Mouse (Mus musculus) forebrain, embryonic 13.5 days (tissue): Measurements from ENCODE around the gene Kalrn. TPM values are rescaled to one million over a fixed set of nuclear protein-coding genes. Genes with fewer than 3 reads are reported as not detected.

Experiments
- ATAC-seq: fragments of 200-750 bp; cut with Nextera tagmentation; 2 replicates; pipeline ENCODE4 v1.8.0; 2017
- H3K27ac ChIP-seq: fragments of 300-500 bp; sonication (generic); 2 replicates; pipeline ENCODE4 v1.5.1; 2015; ENCODE audit warnings: inconsistent platforms, mild to moderate bottlenecking, moderate library complexity
- H3K27me3 ChIP-seq: fragments of 300-500 bp; sonication (generic); 2 replicates; pipeline ENCODE4 v1.6.1; 2015; ENCODE audit warnings: mild to moderate bottlenecking, inconsistent platforms
- H3K36me3 ChIP-seq: fragments of 300-500 bp; sonication (generic); 2 replicates; pipeline ENCODE4 v1.6.1; 2015; ENCODE audit warnings: mild to moderate bottlenecking, inconsistent platforms; ENCODE audit not compliant: poor library complexity, severe bottlenecking
- H3K4me1 ChIP-seq: fragments of 300-500 bp; sonication (generic); 2 replicates; pipeline ENCODE4 v1.6.1; 2015; ENCODE audit warnings: inconsistent platforms
- H3K4me2 ChIP-seq: fragments of 300-500 bp; sonication (generic); 2 replicates; pipeline ENCODE4 v1.6.1; 2015; ENCODE audit warnings: inconsistent platforms, mild to moderate bottlenecking, moderate library complexity
- H3K4me3 ChIP-seq: fragments of 300-500 bp; sonication (generic); 2 replicates; pipeline ENCODE4 v1.5.1; 2015; ENCODE audit warnings: mild to moderate bottlenecking, inconsistent platforms
- H3K9ac ChIP-seq: fragments of 300-500 bp; sonication (generic); 2 replicates; pipeline ENCODE4 v1.6.1; 2015; ENCODE audit warnings: mild to moderate bottlenecking, inconsistent platforms
- H3K9me3 ChIP-seq: fragments of 300-500 bp; sonication (generic); replicated peaks from 2 replicates; pipeline ENCODE4 v1.6.1; 2016; ENCODE audit warnings: inconsistent platforms
- WGBS: fragments of 180-500 bp; shearing (Covaris S2); methylation state at CpG from one replicate; pipeline ENCODE4 v1.1.7; 2015; 5-methylcytosine and 5-hydroxymethylcytosine counted together
- polyA plus RNA-seq: library from polyadenylated mRNA; unstranded; fragments of >200 nt; fragmentation: Nextera tagmentation; extraction: Ambion mirVana; gene quantifications from 2 replicates; pipeline ENCODE4 v1.2.1, GENCODE M21; 2015

Kalrn gene
- polyA plus RNA-seq, 1 experiment from 2014 or later: 31.5 TPM

DNA sequence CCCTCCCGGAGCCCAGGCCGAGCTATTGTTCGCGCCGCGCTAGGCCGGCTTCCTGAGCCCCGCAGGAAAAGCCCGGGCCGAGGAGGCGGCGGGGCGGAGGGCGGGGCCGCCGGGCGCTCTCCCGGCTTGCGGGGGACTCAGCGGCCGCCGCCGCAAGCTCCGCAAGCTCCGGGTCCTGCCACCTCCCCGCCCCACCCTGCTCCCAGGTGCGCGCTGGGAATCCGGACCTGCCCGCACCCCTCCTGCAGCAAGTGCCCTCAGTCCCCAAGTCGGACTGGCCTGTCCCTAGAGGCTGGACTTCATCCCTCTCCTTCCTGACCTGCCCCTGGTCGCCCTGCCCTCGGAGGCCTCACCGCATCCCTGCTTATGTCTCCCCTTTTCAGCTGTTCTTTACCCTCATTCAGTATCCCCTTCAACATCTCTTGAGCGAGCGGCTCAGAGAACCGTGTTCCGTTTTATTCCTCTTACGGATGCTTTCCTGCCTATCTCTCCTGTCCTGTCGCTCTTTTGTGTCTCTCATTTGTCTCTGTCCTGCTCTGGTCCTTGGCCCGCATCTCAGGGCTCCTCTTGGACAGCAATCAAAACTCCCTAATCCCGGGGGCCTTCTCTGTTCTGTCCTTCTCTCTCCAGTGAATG lies 642 bp upstream of the Kalrn start:
- Histone ChIP-seq H3K4me2 (peak overlapping the region; percentile 90), H3K4me3 (peak overlapping the region; percentile 94), H3K36me3 (no peaks in the 10 kb centered on the region), H3K27me3 (no peaks in the 10 kb centered on the region), H3K9me3 (peaks cover 3% of the 10 kb centered on the region; the same call in 1 of the 2 replicates), H3K9ac (peak overlapping the region; percentile 98), H3K27ac (peak overlapping the region; percentile 98), H3K4me1 (peaks cover 39% of the 10 kb centered on the region)
- WGBS: under 1% methylated on average over 30 of the region's 42 CpGs
- ATAC-seq: peak; percentile 81

- Histone ChIP-seq H3K27ac (peak overlapping the region; percentile 98), H3K4me2 (peak overlapping the region; percentile 90), H3K4me3 (peak overlapping the region; percentile 94), H3K9me3 (no peaks in the 10 kb centered on the region), H3K36me3 (0 out of 2 replicates have a peak, but pooled peaks cover 3% of the 10 kb centered on the region), H3K27me3 (no peaks in the 10 kb centered on the region), H3K9ac (peak overlapping the region; percentile 98), H3K4me1 (peaks cover 41% of the 10 kb centered on the region)
- under 1% methylated on average over 53 of the region's 61 CpGs for WGBS
- ATAC-seq: peak; percentile 11
These were observed 754 bp downstream of the Kalrn start for GRCm38 (mm10) chr16:34572406-34573150.

DNA sequence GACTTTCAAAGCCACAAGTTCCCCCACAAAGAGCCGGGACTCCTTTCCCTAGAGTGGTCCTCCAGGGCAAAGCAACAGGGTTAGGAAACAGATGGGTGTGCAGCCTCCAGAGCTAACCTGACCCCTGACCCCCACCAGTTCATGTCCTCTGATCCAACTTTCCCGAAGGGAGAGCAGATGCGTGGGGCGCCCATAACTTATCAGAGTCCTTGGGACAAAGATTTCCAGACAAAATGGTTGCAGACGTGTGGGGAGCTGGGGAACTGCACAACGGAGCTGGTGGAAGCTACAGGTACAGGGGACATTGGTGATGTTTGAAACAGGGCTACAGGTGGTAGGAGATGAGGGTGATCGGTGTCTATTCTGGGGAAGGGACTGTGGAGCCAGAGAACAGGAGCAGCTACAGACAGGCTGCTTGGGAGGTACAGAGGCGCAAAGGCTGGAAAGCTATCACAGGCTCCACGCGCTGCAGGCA lies 1.4 kb downstream of the Kalrn start:
- Histone ChIP-seq H3K36me3 (0 out of 2 replicates have a peak, but pooled peaks cover 7% of the 10 kb centered on the region), H3K27me3 (no peaks in the 10 kb centered on the region), H3K9me3 (no peaks in the 10 kb centered on the region), H3K4me1 (peaks cover 41% of the 10 kb centered on the region), H3K9ac (peak overlapping the region; percentile 98), H3K4me3 (peak overlapping the region; percentile 94), H3K27ac (peak overlapping the region; percentile 98), H3K4me2 (peak overlapping the region; percentile 90)
- ATAC-seq: 0 out of 2 replicates have a peak, but pooled peaks have one; percentile 1
- 0% methylated on average over 10 of the region's 10 CpGs for WGBS

GRCm38 (mm10) chr16:34569897-34570296 lies 3.4 kb downstream of the Kalrn start:
- ATAC-seq: no peak
- 56% methylated on average over 2 of the region's 2 CpGs for whole genome bisulfite sequencing
- Histone ChIP-seq H3K4me1 (peaks cover 54% of the 10 kb centered on the region), H3K27me3 (no peaks in the 10 kb centered on the region), H3K9me3 (no peaks in the 10 kb centered on the region), H3K4me2 (no peak overlapping the region), H3K27ac (no peak overlapping the region), H3K36me3 (peaks cover 12% of the 10 kb centered on the region; the same call in 1 of the 2 replicates), H3K9ac (no peak overlapping the region), H3K4me3 (no peak overlapping the region)

- H3K4me3 ChIP-seq: no peak overlapping the region
- H3K36me3 ChIP-seq: peaks cover 12% of the 10 kb centered on the region; the same call in 1 of the 2 replicates
- ATAC-seq: no peak
- no peaks in the 10 kb centered on the region for H3K27me3 ChIP-seq
- H3K9ac ChIP-seq: no peak overlapping the region
- no peak overlapping the region for H3K4me2 ChIP-seq
- WGBS: 78% methylated on average over 6 of the region's 6 CpGs
- H3K27ac ChIP-seq: no peak overlapping the region
- H3K9me3 ChIP-seq: no peaks in the 10 kb centered on the region
- H3K4me1 ChIP-seq: peaks cover 55% of the 10 kb centered on the region
These were observed 4.5 kb downstream of the Kalrn start for GRCm38 (mm10) chr16:34568831-34569230.

GRCm38 (mm10) chr16:34563593-34564280 lies 9.6 kb downstream of the Kalrn start:
- H3K27me3 ChIP-seq: no peaks in the 10 kb centered on the region
- WGBS: 79% methylated on average over 11 of the region's 11 CpGs
- no peaks in the 10 kb centered on the region for H3K9me3 ChIP-seq
- peaks cover 67% of the 10 kb centered on the region for H3K4me1 ChIP-seq
- ATAC-seq: no peak
- H3K4me2 ChIP-seq: no peak overlapping the region
- H3K27ac ChIP-seq: no peak overlapping the region
- H3K9ac ChIP-seq: no peak overlapping the region
- H3K36me3 ChIP-seq: peaks cover 12% of the 10 kb centered on the region; the same call in 1 of the 2 replicates
- H3K4me3 ChIP-seq: no peak overlapping the region

GRCm38 (mm10) chr16:34561734-34562135 lies 11.6 kb downstream of the Kalrn start:
- H3K27ac ChIP-seq: peak overlapping the region; percentile 77
- H3K36me3 ChIP-seq: peaks cover 4% of the 10 kb centered on the region; the same call in 1 of the 2 replicates
- H3K4me2 ChIP-seq: peak overlapping the region; percentile 39
- H3K4me1 ChIP-seq: peaks cover 87% of the 10 kb centered on the region
- no peak overlapping the region for H3K9ac ChIP-seq
- ATAC-seq: peak; percentile 79
- WGBS: 4% methylated on average over 5 of the region's 5 CpGs
- no peak overlapping the region for H3K4me3 ChIP-seq
- no peaks in the 10 kb centered on the region for H3K9me3 ChIP-seq
- no peaks in the 10 kb centered on the region for H3K27me3 ChIP-seq

DNA sequence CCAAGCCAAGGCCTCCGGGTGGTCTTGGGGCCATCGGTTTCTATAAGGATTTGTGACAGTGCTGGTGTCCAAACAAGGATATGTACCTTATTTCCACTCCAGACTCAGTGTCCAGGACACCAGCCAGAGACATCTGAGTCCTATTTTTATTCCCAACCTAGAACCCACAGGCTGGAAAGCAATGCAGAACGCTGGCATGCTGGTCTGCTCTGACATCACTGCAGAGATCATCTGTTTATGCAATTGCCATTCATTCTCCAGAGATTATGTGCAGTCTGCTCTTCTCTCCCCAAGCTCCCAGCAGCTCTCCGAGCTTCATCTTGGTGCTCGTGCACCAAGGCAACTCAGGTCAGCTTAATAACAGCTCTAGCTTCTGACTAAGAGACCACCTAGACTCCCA lies 12.5 kb downstream of the Kalrn start:
- Histone ChIP-seq H3K9me3 (no peaks in the 10 kb centered on the region), H3K27ac (peak overlapping the region; percentile 57), H3K9ac (no peak overlapping the region), H3K4me2 (peak overlapping the region; percentile 18; the same call in 1 of the 2 replicates), H3K27me3 (no peaks in the 10 kb centered on the region), H3K4me1 (peaks cover 91% of the 10 kb centered on the region), H3K36me3 (no peaks in the 10 kb centered on the region), H3K4me3 (no peak overlapping the region)
- ATAC-seq: no peak
- 63% methylated on average over 5 of the region's 5 CpGs for WGBS

DNA sequence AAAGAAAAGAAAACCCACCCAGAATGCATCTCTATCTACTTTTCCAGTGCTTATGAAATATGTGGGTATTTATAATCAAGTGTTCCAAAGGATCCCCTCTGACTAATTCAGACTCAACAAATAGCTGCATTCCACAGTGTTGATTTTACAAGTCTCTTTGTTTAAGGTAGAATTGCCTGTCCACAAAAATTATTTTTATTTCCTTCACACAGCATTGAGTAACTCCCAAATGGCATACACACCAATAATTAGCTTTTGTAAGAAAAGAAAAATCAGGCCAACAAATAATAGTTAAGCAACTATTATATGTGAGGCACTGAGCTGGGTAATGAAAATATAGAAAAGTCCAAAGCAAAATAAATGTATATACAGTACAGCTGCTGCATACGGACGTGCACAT lies 12.9 kb downstream of the Kalrn start:
- H3K4me3 ChIP-seq: no peak overlapping the region
- H3K9me3 ChIP-seq: no peaks in the 10 kb centered on the region
- 83% methylated on average over 2 of the region's 2 CpGs for WGBS
- H3K4me1 ChIP-seq: peaks cover 90% of the 10 kb centered on the region
- H3K27ac ChIP-seq: peak overlapping the region; percentile 57; the same call in 1 of the 2 replicates
- no peak overlapping the region for H3K4me2 ChIP-seq
- ATAC-seq: no peak
- no peaks in the 10 kb centered on the region for H3K36me3 ChIP-seq
- H3K27me3 ChIP-seq: no peaks in the 10 kb centered on the region
- H3K9ac ChIP-seq: no peak overlapping the region

- no peaks in the 10 kb centered on the region for H3K9me3 ChIP-seq
- H3K4me1 ChIP-seq: peaks cover 85% of the 10 kb centered on the region
- no peak overlapping the region for H3K4me2 ChIP-seq
- no peaks in the 10 kb centered on the region for H3K36me3 ChIP-seq
- H3K9ac ChIP-seq: no peak overlapping the region
- H3K27me3 ChIP-seq: no peaks in the 10 kb centered on the region
- no peak overlapping the region for H3K4me3 ChIP-seq
- 65% methylated on average over 6 of the region's 6 CpGs for WGBS
- ATAC-seq: no peak
- no peak overlapping the region for H3K27ac ChIP-seq
These were observed 15.4 kb downstream of the Kalrn start for GRCm38 (mm10) chr16:34557891-34558290.

GRCm38 (mm10) chr16:34552731-34553130 lies 20.6 kb downstream of the Kalrn start:
- 48% methylated on average over 1 of the region's 1 CpGs for WGBS
- no peaks in the 10 kb centered on the region for H3K36me3 ChIP-seq
- no peak overlapping the region for H3K27ac ChIP-seq
- H3K4me2 ChIP-seq: no peak overlapping the region
- no peak for ATAC-seq
- no peak overlapping the region for H3K9ac ChIP-seq
- H3K9me3 ChIP-seq: no peaks in the 10 kb centered on the region
- no peaks in the 10 kb centered on the region for H3K27me3 ChIP-seq
- H3K4me1 ChIP-seq: peaks cover 73% of the 10 kb centered on the region
- no peak overlapping the region for H3K4me3 ChIP-seq
